Mouse (Mus musculus): ENCODE data around the gene C1s1.
"Not testable (repeated sequence)": the region's sequence is repeated elsewhere in the genome, so short reads cannot be mapped to it uniquely, and the experiment has no call there.

DNA sequence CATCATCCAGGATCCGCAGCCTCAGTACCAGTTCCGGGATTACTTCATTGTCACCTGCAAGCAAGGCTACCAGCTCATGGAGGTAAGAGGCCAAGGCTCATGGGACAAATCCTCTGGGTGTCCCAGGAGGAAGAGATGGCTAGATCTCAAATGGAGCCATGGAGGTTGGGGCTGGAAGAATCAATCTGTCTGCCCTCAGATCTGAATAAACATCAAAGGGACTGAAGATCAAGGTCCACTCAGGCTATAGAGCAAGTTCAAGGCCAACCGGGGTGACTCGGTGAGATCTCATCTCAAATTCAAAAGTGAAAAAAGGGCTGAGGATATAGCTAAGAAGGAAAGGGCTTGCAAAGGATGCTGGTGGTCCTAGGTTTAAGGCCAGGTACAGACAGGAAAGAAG lies 24.4 kb downstream of the C1s1 start:
- not testable (repeated sequence) for TF ChIP-seq POLR2A, CTCF (IDR thresholded peaks at IDR 0.05; ENCODE audit: insufficient read depth, low read depth, low read length)

Measured in olfactory bulb, adult 2 months (tissue).